Mouse (Mus musculus): ENCODE data around the gene Dpf2. TPM values are rescaled to one million over a fixed set of nuclear protein-coding genes. Genes with fewer than 3 reads are reported as not detected.

Gene Dpf2
- polyA plus RNA-seq (2012; rRNA removed) = 31.6 and 33.1 TPM in 2 replicates

DNA sequence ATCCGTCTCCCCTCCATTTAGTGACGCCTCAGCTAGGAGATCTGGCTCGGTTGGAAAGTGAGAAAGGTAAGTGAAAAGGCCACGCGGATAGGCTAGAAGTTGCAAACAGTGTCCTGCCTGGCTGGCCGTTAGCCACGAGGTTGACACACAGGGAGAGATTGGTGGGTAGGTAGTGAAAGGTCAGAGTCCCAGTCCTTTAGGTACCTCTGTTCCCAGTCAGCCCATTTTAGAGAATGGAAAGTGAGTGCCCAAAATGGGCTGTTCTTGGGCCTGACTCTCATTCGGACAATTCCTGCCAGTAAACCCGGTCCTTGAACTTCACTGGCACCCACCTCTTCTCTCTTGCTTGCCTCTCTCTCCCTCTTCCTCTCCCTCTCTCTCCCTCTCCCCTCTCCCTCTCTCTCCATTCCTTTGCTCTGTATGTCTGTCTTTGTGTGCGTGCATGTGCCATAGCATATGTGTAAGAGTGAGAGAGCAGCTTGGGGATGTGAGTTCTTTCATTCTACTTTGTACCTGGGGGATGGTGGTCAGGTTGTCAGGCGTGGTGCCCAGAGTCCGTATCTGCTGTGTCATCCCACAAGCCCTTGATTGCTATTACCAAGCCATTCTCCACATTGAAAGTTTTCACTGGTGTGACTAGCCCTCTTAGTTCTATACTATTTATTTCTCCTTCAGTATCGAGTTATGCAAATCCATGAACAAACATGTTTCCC lies at the start of gene Dpf2:
Dpf2 (minus strand) TSS at position 4 of the 713 bp plus-strand sequence.

GRCm38 (mm10) chr19:5924713-5925093 lies 11.9 kb upstream of the Dpf2 start, which contains the start of gene Cdc42ep2:
TSS of gene Cdc42ep2 (minus strand) at chr19:5924816.

GRCm38 (mm10) chr19:5894002-5894678 lies 18.7 kb downstream of the Dpf2 start, which contains the start of gene Tigd3:
TSS of gene Tigd3 (minus strand) at chr19:5894149.

GRCm38 (mm10) chr19:5877618-5878361 lies 35.0 kb downstream of the Dpf2 start, which contains the start of gene Slc25a45:
TSS of gene Slc25a45 (plus strand) at chr19:5877808.

GRCm38 (mm10) chr19:5874969-5875480 lies 37.8 kb downstream of the Dpf2 start, which contains the start of gene Frmd8:
TSS of gene Frmd8 (minus strand) at chr19:5875274.

Other genes with a start within 250 kb of the Dpf2 start
- gene Sipa1, start 249.3 kb downstream of the Dpf2 start, polyA plus RNA-seq (2012; rRNA removed) = 21.9 and 28.0 TPM in 2 replicates
- gene Map3k11, start 224.3 kb downstream of the Dpf2 start, polyA plus RNA-seq (2012; rRNA removed) = 14.1 and 14.8 TPM in 2 replicates
- gene Pcnx3, start 224.1 kb downstream of the Dpf2 start, polyA plus RNA-seq (2012; rRNA removed) = 12.6 and 16.7 TPM in 2 replicates
- 0.02 TPM in 2 replicates for gene Kcnk7, start 208.6 kb downstream of the Dpf2 start, polyA plus RNA-seq (2012; rRNA removed)
- gene Ehbp1l1, start 186.7 kb downstream of the Dpf2 start, polyA plus RNA-seq (2012; rRNA removed) = 46.5 and 51.9 TPM in 2 replicates
- gene Fam89b, start 183.4 kb downstream of the Dpf2 start, polyA plus RNA-seq (2012; rRNA removed) = 27.2 and 28.2 TPM in 2 replicates
- gene Ltbp3, start 172.1 kb downstream of the Dpf2 start, polyA plus RNA-seq (2012; rRNA removed) = 3.3 and 3.8 TPM in 2 replicates
- 28.7 and 29.1 TPM in 2 replicates for gene Scyl1, start 141.6 kb downstream of the Dpf2 start, polyA plus RNA-seq (2012; rRNA removed)
- 5.5 and 6.7 TPM in 2 replicates for gene Frmd8, start 37.7 kb downstream of the Dpf2 start, polyA plus RNA-seq (2012; rRNA removed)
- 10.8 and 11.3 TPM in 2 replicates for gene Slc25a45, start 35.2 kb downstream of the Dpf2 start, polyA plus RNA-seq (2012; rRNA removed)
- gene Tigd3, start 18.9 kb downstream of the Dpf2 start, polyA plus RNA-seq (2012; rRNA removed) = 1.1 and 1.4 TPM in 2 replicates
- gene Cdc42ep2, start 11.8 kb upstream of the Dpf2 start, polyA plus RNA-seq (2012; rRNA removed) = 3.1 and 3.5 TPM in 2 replicates
- 32.2 and 32.9 TPM in 2 replicates for gene Pola2, start 51.2 kb upstream of the Dpf2 start, polyA plus RNA-seq (2012; rRNA removed)
- 0.05 and 0.07 TPM in 2 replicates for gene Slc22a20, start 73.1 kb upstream of the Dpf2 start, polyA plus RNA-seq (2012; rRNA removed)
- gene Capn1, start 102.9 kb upstream of the Dpf2 start, polyA plus RNA-seq (2012; rRNA removed) = 16.0 and 18.9 TPM in 2 replicates
- 12.0 and 13.7 TPM in 2 replicates for gene Syvn1, start 133.6 kb upstream of the Dpf2 start, polyA plus RNA-seq (2012; rRNA removed)
- gene Mrpl49, start 144.8 kb upstream of the Dpf2 start, polyA plus RNA-seq (2012; rRNA removed) = 22.4 and 23.7 TPM in 2 replicates
- 1,008 and 1,075 TPM in 2 replicates for gene Fau, start 144.8 kb upstream of the Dpf2 start, polyA plus RNA-seq (2012; rRNA removed)
- gene Znhit2, start 148.2 kb upstream of the Dpf2 start, polyA plus RNA-seq (2012; rRNA removed) = 18.6 and 20.3 TPM in 2 replicates
- 74.1 and 93.2 TPM in 2 replicates for gene Tm7sf2, start 155.4 kb upstream of the Dpf2 start, polyA plus RNA-seq (2012; rRNA removed)
- gene Vps51, start 164.2 kb upstream of the Dpf2 start, polyA plus RNA-seq (2012; rRNA removed) = 20.2 and 24.9 TPM in 2 replicates
- not detected in 2 replicates for gene Tmem262, start 167.0 kb upstream of the Dpf2 start, polyA plus RNA-seq (2012; rRNA removed)
- 0.26 and 0.29 TPM in 2 replicates for gene Gm28374, start 169.2 kb upstream of the Dpf2 start, polyA plus RNA-seq (2012; rRNA removed)
- 18.7 and 21.2 TPM in 2 replicates for gene Zfpl1, start 171.9 kb upstream of the Dpf2 start, polyA plus RNA-seq (2012; rRNA removed)
- 11.0 and 11.4 TPM in 2 replicates for gene Cdca5, start 172.0 kb upstream of the Dpf2 start, polyA plus RNA-seq (2012; rRNA removed)
- 0.14 and 0.23 TPM in 2 replicates for gene AC131692.1, start 181.4 kb upstream of the Dpf2 start, polyA plus RNA-seq (2012; rRNA removed)
- gene Naaladl1, start 192.8 kb upstream of the Dpf2 start, polyA plus RNA-seq (2012; rRNA removed) = 2.1 TPM in 2 replicates
- 12.5 and 12.8 TPM in 2 replicates for gene Sac3d1, start 205.6 kb upstream of the Dpf2 start, polyA plus RNA-seq (2012; rRNA removed)
- gene Snx15, start 215.3 kb upstream of the Dpf2 start, polyA plus RNA-seq (2012; rRNA removed) = 32.0 and 35.8 TPM in 2 replicates
- 1.4 and 1.5 TPM in 2 replicates for gene Batf2, start 228.0 kb upstream of the Dpf2 start, polyA plus RNA-seq (2012; rRNA removed)
- 16.7 and 18.5 TPM in 2 replicates for gene Arl2, start 228.5 kb upstream of the Dpf2 start, polyA plus RNA-seq (2012; rRNA removed)